Mouse (Mus musculus) frontal cortex, adult (tissue): ENCODE data around the gene Ptpa.
"Not testable (repeated sequence)": the region's sequence is repeated elsewhere in the genome, so short reads cannot be mapped to it uniquely, and the experiment has no call there.

Source experiments
- ATAC-seq: cut with Nextera tagmentation; 2 replicates; pipeline ENCODE4 v1.9.2; 2017; ENCODE audit warnings: mild to moderate bottlenecking, moderate library complexity, mixed read lengths; ENCODE audit not compliant: low TSS enrichment

The Ptpa gene

DNA sequence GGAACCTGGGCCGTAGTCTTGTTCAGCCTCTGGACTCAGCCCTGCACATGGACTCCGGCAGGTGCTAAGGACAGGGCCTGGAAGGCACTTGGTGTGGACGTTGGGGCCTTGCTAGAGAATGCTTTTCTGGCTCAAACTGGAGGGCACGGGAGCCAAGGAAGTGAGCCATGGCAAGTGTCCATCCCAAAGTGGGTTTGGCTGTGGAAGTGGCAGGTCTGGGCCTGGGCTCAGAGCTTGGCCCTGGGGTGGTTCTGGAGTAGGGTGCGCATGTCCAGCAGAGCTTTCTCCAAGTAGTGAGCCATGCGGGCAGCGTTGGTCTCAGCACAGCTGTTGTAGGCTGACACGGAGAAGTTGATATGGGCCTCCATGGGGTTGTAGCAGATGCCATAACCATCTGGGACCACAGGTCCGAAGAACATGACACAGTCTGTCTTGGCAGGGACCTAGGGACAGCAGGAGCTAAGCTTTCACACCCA is 13.4 kb upstream of the Ptpa start:
- no peak for ATAC-seq

- no peak for ATAC-seq
Observed at GRCm38 (mm10) chr2:30402843-30403242, 13.0 kb upstream of the Ptpa start.

- no peak for ATAC-seq
Observed at GRCm38 (mm10) chr2:30403870-30404269, 12.0 kb upstream of the Ptpa start.

DNA sequence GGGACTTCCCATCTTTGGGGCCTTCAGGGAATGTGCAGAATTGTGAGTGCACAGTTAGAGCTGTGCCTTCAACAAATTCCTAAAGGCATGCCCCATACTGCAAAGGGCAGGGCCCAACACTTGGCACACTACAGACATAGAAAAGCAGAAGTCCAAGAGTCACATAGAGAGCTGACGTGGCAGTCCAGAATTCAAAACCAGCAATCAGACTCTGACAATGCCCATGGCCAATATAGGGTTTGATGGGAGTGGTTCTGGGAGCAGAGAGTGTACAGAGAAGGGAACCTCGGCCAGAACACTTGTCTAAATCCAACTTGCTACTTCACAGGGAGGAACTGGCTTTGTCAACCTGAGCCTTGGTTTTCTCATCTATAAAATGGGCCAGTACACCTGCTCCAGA is 8.6 kb upstream of the Ptpa start:
- ATAC-seq: no peak

- ATAC-seq: no peak
Observed at GRCm38 (mm10) chr2:30407778-30408177, 8.1 kb upstream of the Ptpa start.

GRCm38 (mm10) chr2:30408452-30409100 is 7.3 kb upstream of the Ptpa start:
- ATAC-seq: no peak

DNA sequence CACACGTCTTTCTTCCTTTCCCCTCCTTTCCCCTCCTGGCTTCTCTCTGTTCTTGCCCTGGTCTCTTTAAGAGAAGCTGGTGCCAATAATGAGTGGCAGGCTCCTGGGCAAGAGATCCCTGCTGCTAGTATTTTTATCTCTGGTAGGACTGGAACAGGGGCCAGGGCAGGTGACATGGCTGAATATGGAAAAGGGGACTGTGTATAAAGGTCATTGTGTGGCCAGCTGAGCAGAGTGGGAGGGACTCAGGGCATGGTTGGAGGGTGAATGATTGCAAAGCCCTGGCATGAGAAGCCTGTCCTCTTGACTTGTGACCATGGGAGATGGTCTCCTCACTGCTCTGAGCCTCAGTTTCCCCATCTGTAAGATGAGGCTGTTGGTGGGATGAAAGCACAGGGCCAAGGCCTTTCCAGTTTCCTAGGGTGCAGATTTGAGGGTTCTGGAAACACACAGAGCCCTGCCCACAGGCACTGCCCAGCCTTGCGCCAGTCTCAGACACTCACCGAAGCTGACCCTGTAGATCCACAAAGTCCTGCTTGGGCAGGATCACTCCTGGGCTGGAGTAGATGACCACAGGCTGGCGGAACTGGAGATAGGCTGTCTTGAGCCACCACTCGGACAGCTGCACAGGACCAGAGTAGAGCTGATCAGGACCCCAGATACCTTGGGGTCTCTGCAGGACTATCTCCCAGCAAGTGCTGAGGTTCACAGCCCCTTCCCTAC is 6.2 kb upstream of the Ptpa start:
- ATAC-seq: no peak

- peak; percentile 33 for ATAC-seq
Observed at GRCm38 (mm10) chr2:30413038-30413973, 2.5 kb upstream of the Ptpa start.

GRCm38 (mm10) chr2:30414101-30414500 is 1.7 kb upstream of the Ptpa start:
- 0 out of 2 replicates have a peak, but pooled peaks have one; percentile 2 for ATAC-seq

DNA sequence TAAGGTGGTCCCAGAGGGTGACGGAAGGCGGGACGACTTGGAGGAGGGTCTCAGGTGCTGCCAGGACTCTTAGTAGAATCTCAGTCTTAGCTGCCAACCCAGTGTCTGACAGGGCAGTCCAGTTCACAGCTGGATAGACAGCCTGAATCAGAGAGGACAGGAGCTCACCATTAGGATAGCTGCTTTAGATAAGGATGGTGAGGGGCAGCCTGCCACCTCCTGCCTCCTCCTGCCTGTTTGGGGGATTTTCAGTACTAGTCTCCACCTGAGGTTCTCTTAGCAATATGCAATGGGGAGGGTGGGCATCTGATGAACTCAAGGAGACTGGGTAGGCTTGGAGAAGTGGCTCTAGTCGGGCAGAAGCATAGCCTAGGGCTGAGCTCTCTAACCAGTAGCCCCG is 1.2 kb upstream of the Ptpa start:
- ATAC-seq: no peak

DNA sequence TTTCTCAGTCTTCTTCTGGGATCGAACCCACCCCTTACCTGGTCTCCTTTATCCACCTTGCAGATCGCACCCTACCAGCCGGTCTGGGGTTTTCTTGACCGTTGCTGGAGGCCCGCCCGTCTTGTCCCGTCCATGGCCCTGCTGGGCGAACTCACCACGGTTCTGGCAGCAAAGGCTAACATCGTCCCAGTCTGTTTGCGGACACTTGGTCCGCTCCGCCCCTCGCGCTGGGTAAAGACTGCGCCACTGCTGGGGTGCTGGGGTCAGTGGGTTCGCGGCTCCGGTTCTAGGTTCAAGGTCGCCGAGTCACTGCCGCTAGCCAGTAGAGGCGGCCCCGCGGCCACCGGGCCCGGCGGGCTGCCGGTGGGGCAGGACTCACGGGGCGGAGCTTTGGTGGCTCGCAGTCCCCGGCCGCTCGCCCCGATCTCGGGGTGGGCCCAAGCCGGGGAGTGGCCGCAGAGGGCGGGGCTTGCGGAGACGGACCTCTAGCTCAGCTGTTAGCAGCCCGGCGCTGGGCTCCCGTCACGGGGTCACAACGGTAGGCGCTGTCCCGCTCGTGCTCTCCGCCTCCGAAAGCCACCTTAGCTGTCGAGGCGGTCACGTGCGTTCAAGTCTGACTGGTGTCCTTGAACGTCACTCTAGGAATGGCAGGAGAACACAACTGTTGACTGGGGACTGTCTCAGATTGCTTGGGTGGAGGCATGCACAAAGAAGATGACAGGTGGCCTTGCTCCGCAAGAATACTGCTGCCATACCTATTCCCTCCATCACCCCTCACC is 493 bp upstream of the Ptpa start, which contains the start of gene Crat:
Gene Crat (minus strand): TSS at position 657 of the 779 bp plus-strand sequence.
- ATAC-seq: peak; percentile 65

DNA sequence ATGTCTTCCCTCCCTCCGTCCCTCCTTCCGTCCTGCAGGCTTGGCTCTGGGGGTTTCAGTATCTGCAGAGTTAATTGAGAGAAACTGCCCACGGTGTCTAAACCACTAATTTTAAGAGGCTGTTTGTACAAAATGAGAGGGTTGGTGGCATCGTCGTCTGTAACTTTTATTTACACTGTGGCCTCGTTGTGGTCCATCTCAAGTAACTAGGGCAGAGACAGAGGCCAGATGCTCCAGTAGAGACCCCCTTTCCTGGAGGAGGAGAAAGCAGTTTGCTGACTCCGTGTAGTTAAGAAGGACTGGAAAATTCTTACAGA is 768 bp downstream of the Ptpa start:
- ATAC-seq: no peak

- ATAC-seq: not testable (repeated sequence)
Observed at GRCm38 (mm10) chr2:30417154-30417553, 1.3 kb downstream of the Ptpa start.

GRCm38 (mm10) chr2:30417595-30418165 is 1.8 kb downstream of the Ptpa start:
- ATAC-seq: no peak

DNA sequence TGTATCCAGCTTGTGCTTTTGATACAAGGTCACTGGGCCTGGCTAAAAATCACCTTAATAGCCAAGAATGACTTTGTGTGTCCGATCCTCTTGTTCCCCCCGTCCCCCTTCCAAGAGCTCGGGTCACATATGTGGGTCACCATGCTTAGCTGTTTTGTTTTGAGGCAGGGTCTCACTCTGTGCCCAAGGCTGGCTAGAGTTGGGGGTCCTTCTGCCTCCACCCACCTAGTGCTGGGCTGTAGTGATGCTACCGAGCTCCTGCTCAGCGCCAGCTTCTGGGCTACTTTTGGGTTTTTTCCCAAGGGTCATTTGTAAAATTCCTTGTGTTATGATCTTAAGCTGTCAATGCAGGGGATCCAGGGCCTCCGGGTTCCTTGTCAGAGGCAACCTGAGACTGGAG is 2.4 kb downstream of the Ptpa start:
- ATAC-seq: no peak

DNA sequence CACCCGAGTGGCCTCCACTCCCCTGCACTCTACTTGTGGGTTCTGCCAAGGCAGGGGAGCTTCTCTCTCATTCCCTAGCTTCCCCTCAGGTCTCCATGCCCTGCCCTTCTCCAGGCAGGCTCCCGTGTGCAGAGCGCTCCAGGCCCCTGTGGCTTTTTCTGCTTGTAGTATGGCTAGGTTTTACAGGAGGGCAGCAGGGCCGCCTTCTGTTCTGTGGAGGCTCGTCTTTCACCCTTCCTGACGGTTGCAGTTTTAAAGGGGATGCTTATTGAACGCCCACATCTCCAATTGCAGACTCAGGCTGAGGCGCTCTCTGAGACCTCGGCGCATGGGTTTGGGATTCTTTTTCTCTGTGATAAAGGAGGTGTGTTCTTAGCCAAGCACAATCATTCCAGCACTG is 3.3 kb downstream of the Ptpa start:
- no peak for ATAC-seq

DNA sequence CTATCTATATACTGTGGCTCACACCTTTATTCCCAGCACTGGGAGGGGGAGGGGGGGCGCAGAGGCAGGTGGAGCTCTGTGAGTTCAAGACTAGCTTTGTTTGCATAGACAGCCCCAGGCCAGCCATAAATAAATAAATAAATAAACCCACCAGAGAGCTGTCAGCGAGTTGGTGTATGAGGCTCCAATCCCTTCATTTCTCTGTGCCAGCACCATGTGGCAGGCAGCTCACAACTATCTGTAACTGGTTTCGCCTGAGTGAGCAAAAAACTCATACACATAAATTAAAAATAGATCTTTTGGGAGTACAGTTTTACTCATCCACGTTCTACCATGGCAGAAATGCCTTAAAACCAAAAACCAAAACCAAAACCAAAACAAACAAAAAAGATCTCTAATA is 5.6 kb downstream of the Ptpa start:
- ATAC-seq: no peak

GRCm38 (mm10) chr2:30429156-30429555 is 13.3 kb downstream of the Ptpa start:
- no peak for ATAC-seq

GRCm38 (mm10) chr2:30435326-30436155 is 19.7 kb downstream of the Ptpa start:
- ATAC-seq: peak; percentile 65

DNA sequence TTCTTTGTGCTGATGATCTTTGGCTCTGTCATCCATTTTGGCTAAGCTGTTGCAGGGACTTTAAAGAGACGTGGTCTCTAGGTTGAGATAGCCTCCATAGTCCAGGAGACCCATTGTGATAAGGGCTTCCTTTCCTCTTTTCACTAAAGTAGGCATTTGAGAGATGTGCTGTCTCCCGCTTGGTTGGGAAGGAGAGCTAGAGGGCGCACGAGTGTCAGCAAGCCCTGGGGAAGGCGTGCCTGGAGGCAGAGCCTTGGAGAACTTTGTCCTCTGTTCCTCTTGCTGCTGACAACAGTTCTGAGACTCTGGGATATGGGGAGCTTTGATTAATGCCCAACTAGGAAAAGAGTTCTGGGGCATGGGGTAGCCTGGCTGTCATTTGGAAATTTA is 20.3 kb downstream of the Ptpa start:
- ATAC-seq: no peak
